Mouse (Mus musculus): ENCODE measurements around the gene Slc35a5. TPM values are rescaled to one million over a fixed set of nuclear protein-coding genes. Genes with fewer than 3 reads are reported as not detected.

Gene Slc35a5
- polyA plus RNA-seq, 1 experiment from 2014 or later, result 38.3 TPM

DNA sequence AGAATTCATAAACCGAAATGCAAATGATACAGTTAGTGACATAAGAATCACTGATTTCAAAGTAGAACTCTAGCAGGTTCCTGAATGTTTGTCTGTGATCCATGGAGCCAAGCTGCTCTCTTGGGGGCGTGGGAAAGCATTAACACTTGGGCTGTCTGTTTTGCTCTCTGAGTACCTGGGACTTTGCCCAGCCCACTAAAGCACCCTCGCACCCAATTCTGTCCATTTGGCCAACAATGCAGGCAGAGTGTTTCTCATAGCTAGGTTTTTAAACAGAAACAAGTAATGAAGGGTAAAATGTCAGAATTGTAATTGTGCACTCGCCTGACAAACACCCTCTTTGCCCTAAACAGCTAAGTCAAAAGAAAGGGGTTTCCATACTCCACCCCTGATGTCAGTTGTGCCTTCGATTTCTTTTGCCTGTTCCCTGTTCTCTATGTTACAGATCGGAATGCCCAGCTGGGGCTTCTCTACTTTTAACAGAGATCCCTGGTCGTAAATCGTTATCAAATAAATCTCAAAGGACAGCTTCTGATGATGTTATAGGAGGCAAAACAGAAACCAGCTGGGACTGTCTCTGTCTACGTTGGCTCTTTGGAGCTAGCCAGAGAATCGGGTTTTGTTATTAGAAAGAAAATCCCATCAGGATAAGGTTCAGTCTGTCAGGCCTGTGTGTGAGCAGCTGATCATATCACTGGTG lies 60.2 kb downstream of the Slc35a5 start:
- H3K36me3 ChIP-seq (ENCODE audit: control insufficient read depth, insufficient read depth, low read length), result no peaks in the 10 kb centered on the region
- H3K4me2 ChIP-seq (ENCODE audit: low read length), result peak overlapping the region; percentile 6; the same call in 1 of the 2 replicates
- no peak overlapping the region for H3K4me3 ChIP-seq (ENCODE audit: low read length)
- peaks cover 5% of the 10 kb centered on the region; the same call in 1 of the 2 replicates for H3K4me1 ChIP-seq (ENCODE audit: control insufficient read depth, insufficient read depth, low read depth, low read length)
- WGBS, result 50% methylated on average over 10 of the region's 10 CpGs
- ATAC-seq, result no peak
- H3K9me3 ChIP-seq (ENCODE audit: control insufficient read depth, low read length), result no peaks in the 10 kb centered on the region
- H3K27me3 ChIP-seq (replicated peaks; ENCODE audit: control insufficient read depth, insufficient read depth, low read length), result no peaks in the 10 kb centered on the region
- H3K27ac ChIP-seq (ENCODE audit: low read depth, low read length), result no peak overlapping the region
- no peak overlapping the region for H3K9ac ChIP-seq (ENCODE audit: low read depth, low read length)

DNA sequence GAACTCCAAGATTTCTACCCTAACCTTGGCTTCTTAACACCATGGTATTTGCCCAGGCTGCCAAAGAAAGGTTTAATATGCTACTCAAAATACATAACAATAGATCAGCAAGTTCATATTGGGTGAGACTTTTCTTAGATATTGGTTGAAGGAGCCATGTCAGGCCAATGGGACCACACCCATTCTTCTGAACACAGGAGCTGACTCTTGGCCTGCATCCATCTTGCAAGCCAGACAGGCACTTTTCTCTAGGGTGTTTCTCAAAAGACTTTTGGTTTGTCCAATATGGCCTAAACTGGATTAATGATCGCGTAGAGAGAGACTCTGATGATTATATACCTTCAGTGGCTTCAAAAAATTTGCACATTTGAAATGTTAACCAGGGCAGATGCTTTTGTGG lies 61.0 kb downstream of the Slc35a5 start:
- H3K4me2 ChIP-seq (ENCODE audit: low read length), result no peak overlapping the region
- ATAC-seq, result no peak

GRCm38 (mm10) chr16:45095561-45096482 lies 62.7 kb downstream of the Slc35a5 start:
- H3K9ac ChIP-seq (ENCODE audit: low read depth, low read length), result no peak overlapping the region
- H3K4me2 ChIP-seq (ENCODE audit: low read length), result no peak overlapping the region
- H3K4me3 ChIP-seq (ENCODE audit: low read length), result no peak overlapping the region
- no peaks in the 10 kb centered on the region for H3K9me3 ChIP-seq (ENCODE audit: control insufficient read depth, low read length)
- ATAC-seq, result no peak
- H3K4me1 ChIP-seq (ENCODE audit: control insufficient read depth, insufficient read depth, low read depth, low read length), result peaks cover 5% of the 10 kb centered on the region; the same call in 1 of the 2 replicates
- WGBS, result 83% methylated on average over 26 of the region's 26 CpGs
- no peaks in the 10 kb centered on the region for H3K27me3 ChIP-seq (replicated peaks; ENCODE audit: control insufficient read depth, insufficient read depth, low read length)
- no peaks in the 10 kb centered on the region for H3K36me3 ChIP-seq (ENCODE audit: control insufficient read depth, insufficient read depth, low read length)
- no peak overlapping the region for H3K27ac ChIP-seq (ENCODE audit: low read depth, low read length)

More for the DNA sequence above, 61.0 kb downstream of the Slc35a5 start:
- no peaks in the 10 kb centered on the region for H3K36me3 ChIP-seq (ENCODE audit: control insufficient read depth, insufficient read depth, low read length)
- no peak overlapping the region for H3K9ac ChIP-seq (ENCODE audit: low read depth, low read length)
- 89% methylated on average over 2 of the region's 2 CpGs for WGBS
- no peaks in the 10 kb centered on the region for H3K27me3 ChIP-seq (replicated peaks; ENCODE audit: control insufficient read depth, insufficient read depth, low read length)
- H3K27ac ChIP-seq (ENCODE audit: low read depth, low read length), result no peak overlapping the region
- peaks cover 5% of the 10 kb centered on the region; the same call in 1 of the 2 replicates for H3K4me1 ChIP-seq (ENCODE audit: control insufficient read depth, insufficient read depth, low read depth, low read length)
- no peak overlapping the region for H3K4me3 ChIP-seq (ENCODE audit: low read length)
- no peaks in the 10 kb centered on the region for H3K9me3 ChIP-seq (ENCODE audit: control insufficient read depth, low read length)

DNA sequence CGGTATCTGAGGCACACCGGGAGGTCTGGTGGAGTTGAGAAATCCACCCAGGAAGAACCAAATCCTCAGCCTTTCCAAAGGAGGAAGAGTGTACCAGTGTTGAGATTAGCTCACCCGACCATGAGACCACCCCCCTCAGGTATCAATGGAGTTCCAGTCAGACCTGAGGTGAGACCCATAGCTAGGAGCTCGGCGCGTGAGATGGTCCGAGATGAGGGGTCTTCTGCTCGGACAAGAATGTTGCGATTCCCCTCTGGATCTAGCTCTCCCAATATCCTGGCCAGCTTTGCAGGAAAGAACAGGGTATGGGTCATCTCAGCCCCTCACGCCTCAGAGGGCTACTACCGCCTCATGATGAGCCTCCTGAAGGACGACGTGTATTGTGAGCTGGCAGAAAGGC lies 63.5 kb downstream of the Slc35a5 start:
- WGBS, result 93% methylated on average over 13 of the region's 13 CpGs
- Histone ChIP-seq H3K9me3 (ENCODE audit: control insufficient read depth, low read length) (no peaks in the 10 kb centered on the region), H3K27ac (ENCODE audit: low read depth, low read length) (no peak overlapping the region), H3K27me3 (replicated peaks; ENCODE audit: control insufficient read depth, insufficient read depth, low read length) (no peaks in the 10 kb centered on the region), H3K4me2 (ENCODE audit: low read length) (no peak overlapping the region), H3K9ac (ENCODE audit: low read depth, low read length) (no peak overlapping the region), H3K36me3 (ENCODE audit: control insufficient read depth, insufficient read depth, low read length) (no peaks in the 10 kb centered on the region), H3K4me1 (ENCODE audit: control insufficient read depth, insufficient read depth, low read depth, low read length) (peaks cover 5% of the 10 kb centered on the region; the same call in 1 of the 2 replicates), H3K4me3 (ENCODE audit: low read length) (no peak overlapping the region)
- ATAC-seq, result no peak

DNA sequence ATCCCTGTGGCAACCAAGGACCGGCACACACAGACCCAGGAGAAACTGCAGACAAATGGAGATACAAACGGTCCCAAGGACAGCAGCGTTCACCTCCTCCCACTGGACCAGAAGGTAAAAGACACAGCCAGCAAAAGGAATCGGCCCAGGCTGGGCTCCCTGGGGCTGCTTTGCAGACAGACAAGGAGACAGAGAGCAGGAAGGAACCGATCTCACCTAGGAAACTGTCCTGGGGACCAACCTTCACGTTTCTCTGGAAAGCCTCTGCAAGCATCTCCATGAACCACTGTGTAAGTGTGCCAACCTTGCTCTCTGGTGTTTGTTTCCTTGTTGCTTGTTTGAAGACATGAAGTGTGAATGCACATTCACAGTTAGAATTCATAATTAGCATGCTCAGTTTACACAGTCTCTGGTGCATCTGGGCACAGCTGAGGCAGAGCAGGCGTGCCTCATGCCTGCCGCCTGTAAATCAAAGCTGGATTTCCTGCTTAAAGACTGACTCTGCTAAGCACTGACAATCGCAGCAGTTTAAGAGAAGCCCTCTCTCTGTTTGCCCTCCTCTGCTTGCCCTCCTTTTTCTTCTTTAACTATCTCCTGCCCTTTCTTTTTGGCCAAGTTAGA lies 64.3 kb downstream of the Slc35a5 start:
- no peak overlapping the region for H3K27ac ChIP-seq (ENCODE audit: low read depth, low read length)
- H3K4me3 ChIP-seq (ENCODE audit: low read length), result peak overlapping the region; percentile 32
- H3K4me1 ChIP-seq (ENCODE audit: control insufficient read depth, insufficient read depth, low read depth, low read length), result peaks cover 5% of the 10 kb centered on the region; the same call in 1 of the 2 replicates
- peak overlapping the region; percentile 47 for H3K9ac ChIP-seq (ENCODE audit: low read depth, low read length)
- H3K4me2 ChIP-seq (ENCODE audit: low read length), result peak overlapping the region; percentile 57
- no peaks in the 10 kb centered on the region for H3K9me3 ChIP-seq (ENCODE audit: control insufficient read depth, low read length)
- 0 out of 2 replicates have a peak, but pooled peaks have one; percentile 13 for ATAC-seq
- H3K27me3 ChIP-seq (replicated peaks; ENCODE audit: control insufficient read depth, insufficient read depth, low read length), result no peaks in the 10 kb centered on the region
- no peaks in the 10 kb centered on the region for H3K36me3 ChIP-seq (ENCODE audit: control insufficient read depth, insufficient read depth, low read length)
- WGBS, result 10% methylated on average over 9 of the region's 9 CpGs

- H3K4me1 ChIP-seq (ENCODE audit: control insufficient read depth, insufficient read depth, low read depth, low read length), result peaks cover 5% of the 10 kb centered on the region; the same call in 1 of the 2 replicates
- no peaks in the 10 kb centered on the region for H3K9me3 ChIP-seq (ENCODE audit: control insufficient read depth, low read length)
- H3K4me3 ChIP-seq (ENCODE audit: low read length), result peak within 1 kb of the TSS; percentile 32
- no peaks in the 10 kb centered on the region for H3K36me3 ChIP-seq (ENCODE audit: control insufficient read depth, insufficient read depth, low read length)
- peak within 1 kb of the TSS; percentile 47 for H3K9ac ChIP-seq (ENCODE audit: low read depth, low read length)
- 47% methylated on average over 6 of the region's 6 CpGs for WGBS
- H3K27ac ChIP-seq (ENCODE audit: low read depth, low read length), result no peak within 1 kb of the TSS
- peak within 1 kb of the TSS; percentile 57 for H3K4me2 ChIP-seq (ENCODE audit: low read length)
- ATAC-seq, result no peak
- H3K27me3 ChIP-seq (replicated peaks; ENCODE audit: control insufficient read depth, insufficient read depth, low read length), result no peaks in the 10 kb centered on the region
Measured at GRCm38 (mm10) chr16:45093137-45093731, 65.3 kb downstream of the Slc35a5 start, which contains the start of gene Ccdc80. Ccdc80 (plus strand) TSS chr16:45093402.

DNA sequence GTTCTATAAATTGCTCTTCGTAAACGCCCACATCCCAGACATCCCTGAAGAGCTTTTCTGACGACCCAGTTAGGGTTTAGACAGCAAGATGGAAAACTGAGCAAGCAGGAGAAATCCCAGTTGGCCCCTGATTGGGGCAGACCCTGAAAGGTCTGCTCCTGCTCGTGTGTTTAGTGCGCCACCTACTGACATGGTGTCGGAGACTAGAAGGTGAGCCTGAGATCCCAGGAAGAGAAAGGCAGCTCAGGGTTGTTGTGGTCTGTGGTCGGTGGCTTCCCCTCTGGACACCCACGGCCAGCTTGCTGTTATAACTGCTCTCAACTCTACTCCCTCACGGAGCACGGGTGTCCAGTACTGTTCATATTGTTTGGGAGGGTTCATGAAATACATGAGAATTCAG lies 68.5 kb downstream of the Slc35a5 start:
- no peak overlapping the region for H3K4me3 ChIP-seq (ENCODE audit: low read length)
- ATAC-seq, result peak; percentile 91

More for the DNA sequence above, 68.5 kb downstream of the Slc35a5 start:
- Histone ChIP-seq H3K27me3 (replicated peaks; ENCODE audit: control insufficient read depth, insufficient read depth, low read length) (no peaks in the 10 kb centered on the region), H3K27ac (ENCODE audit: low read depth, low read length) (no peak overlapping the region), H3K4me1 (ENCODE audit: control insufficient read depth, insufficient read depth, low read depth, low read length) (peaks cover 5% of the 10 kb centered on the region; the same call in 1 of the 2 replicates), H3K9me3 (ENCODE audit: control insufficient read depth, low read length) (no peaks in the 10 kb centered on the region), H3K9ac (ENCODE audit: low read depth, low read length) (no peak overlapping the region), H3K36me3 (ENCODE audit: control insufficient read depth, insufficient read depth, low read length) (no peaks in the 10 kb centered on the region), H3K4me2 (ENCODE audit: low read length) (no peak overlapping the region)
- 13% methylated on average over 10 of the region's 10 CpGs for WGBS
